Mouse (Mus musculus) left cerebral cortex, adult 8-10 months (tissue): ENCODE results near the gene Zfp97. TPM values are rescaled to one million over a fixed set of nuclear protein-coding genes. Genes with fewer than 3 reads are reported as not detected.
"Not testable (repeated sequence)": the region's sequence is repeated elsewhere in the genome, so short reads cannot be mapped to it uniquely, and the experiment has no call there.

Experiments used
- DNase-seq, 2 experiments: peaks; one replicate each; pipeline ENCODE4 v3.0.0; 2022; ENCODE audit warnings: low spot score in 2 of 2
- total RNA-seq, 4 experiments: library from RNA; stranded (reverse); gene quantifications; 2 replicates each; pipeline ENCODE4 v1.2.4; 2022

Zfp97 gene
- total RNA-seq, result 1 to 10 TPM; 4.9 to 7.8 (median 6.1) TPM

- not testable (repeated sequence) for DNase-seq
Observed at GRCm38 (mm10) chr17:17120830-17121502, at the start of gene Zfp97. Zfp97 (plus strand) TSS chr17:17121415.

DNA sequence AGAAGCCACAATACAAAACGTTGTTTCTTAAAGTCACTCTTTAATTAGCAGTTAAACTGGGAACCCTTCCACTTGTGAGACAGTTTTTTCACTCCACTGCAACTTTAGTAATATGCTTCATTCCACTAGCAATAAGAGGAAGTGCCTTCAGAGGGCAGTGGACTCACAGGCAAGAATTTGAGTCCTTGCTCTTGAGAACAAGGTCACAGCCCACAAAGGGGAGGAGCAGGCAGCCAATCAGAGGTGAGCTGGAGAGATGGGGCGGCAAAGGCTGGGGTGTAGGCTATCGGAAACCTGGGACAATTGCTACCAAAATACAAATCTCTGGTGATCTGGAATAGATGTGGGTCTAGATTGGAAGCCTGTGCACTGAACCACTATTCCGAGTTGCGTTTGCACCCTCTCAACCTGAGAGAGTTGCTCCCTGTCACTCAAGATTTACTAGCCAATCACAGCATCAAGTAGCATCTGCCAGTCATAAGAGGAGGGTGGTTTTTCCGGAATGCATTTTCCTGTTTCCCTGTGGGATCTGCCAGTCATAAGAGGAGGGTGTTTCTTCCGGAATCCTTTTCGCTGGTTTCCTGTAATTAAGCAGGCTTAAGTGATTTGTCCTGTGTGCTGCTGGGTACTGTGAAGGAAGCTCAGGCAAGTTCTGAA lies 57.7 kb downstream of the Zfp97 start:
- DNase-seq, result not testable (repeated sequence)

- not testable (repeated sequence) for DNase-seq
Observed at GRCm38 (mm10) chr17:17194761-17195160, 73.5 kb downstream of the Zfp97 start.

DNA sequence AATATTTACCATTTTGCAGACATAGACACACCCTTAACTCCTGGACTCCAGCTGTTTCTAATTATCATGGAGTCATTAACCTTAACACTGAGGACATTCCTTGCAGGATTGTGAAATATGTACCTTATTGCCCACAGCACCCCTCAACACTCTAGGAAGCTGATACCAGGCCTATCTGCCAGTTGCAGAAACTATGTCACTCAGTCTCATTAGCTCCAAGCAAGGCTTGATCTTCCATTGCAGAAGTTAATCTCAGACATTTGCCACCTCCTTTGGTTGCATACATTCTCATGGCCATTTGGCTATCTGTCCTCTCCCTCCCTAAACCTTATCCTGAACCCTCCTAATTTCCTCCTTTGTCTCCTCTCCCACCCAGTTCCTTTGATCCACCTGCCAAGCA lies 74.0 kb downstream of the Zfp97 start:
- no peak for DNase-seq

DNA sequence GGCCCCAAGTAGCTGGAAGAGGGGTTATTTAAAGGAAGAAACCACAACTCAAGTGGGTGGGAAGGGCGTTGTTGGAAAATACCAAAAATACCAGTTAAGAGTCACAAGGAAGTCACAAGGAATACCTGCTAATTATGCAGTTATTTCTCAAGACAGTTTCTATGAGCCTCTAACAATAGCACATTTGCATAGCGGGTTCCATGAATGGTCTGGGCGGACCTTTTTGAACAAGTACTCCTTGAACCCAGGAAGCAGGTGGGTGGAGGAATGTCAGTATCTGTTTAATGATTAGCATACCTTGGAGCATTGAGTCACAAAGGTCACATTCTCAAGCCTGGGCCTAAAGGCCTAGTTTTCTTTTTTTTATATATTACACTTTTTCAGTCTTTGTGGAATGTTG lies 74.9 kb downstream of the Zfp97 start:
- DNase-seq, result not testable (repeated sequence)

Other genes starting within 250 kb of the Zfp97 start
- gene Zfp960, start 57.3 kb upstream of the Zfp97 start, total RNA-seq, result 1 to 10 TPM; 6.2 to 8.1 (median 6.7) TPM